Mouse (Mus musculus) forebrain, embryonic 11.5 days (tissue): ENCODE results near the gene Ccdc150. TPM values are rescaled to one million over a fixed set of nuclear protein-coding genes. Genes with fewer than 3 reads are reported as not detected.

ENCODE experiments used
- ATAC-seq: fragments of 200-750 bp; cut with Nextera tagmentation; replicated peaks from 2 replicates; pipeline ENCODE4 v1.8.0; 2017; ENCODE audit warnings: moderate TSS enrichment; ENCODE audit not compliant: low FRiP score
- DNase-seq: peaks from one replicate; pipeline ENCODE4 v3.0.0-alpha.2; 2017; ENCODE audit warnings: low spot score
- H3K27ac ChIP-seq: fragments of 300-500 bp; sonication (generic); 2 replicates; pipeline ENCODE4 v1.5.1; 2014; ENCODE audit warnings: low read depth, low read length
- H3K27me3 ChIP-seq: fragments of 300-500 bp; sonication (generic); 2 replicates; pipeline ENCODE4 v1.6.1; 2014; ENCODE audit warnings: mild to moderate bottlenecking, low read length, mixed read lengths; ENCODE audit not compliant: control insufficient read depth, insufficient read depth
- H3K36me3 ChIP-seq: fragments of 300-500 bp; sonication (generic); 2 replicates; pipeline ENCODE4 v1.6.1; 2014; ENCODE audit warnings: mild to moderate bottlenecking, low read length, moderate library complexity, mixed read lengths; ENCODE audit not compliant: control insufficient read depth, insufficient read depth
- H3K4me1 ChIP-seq: fragments of 300-500 bp; sonication (generic); replicated peaks from 2 replicates; pipeline ENCODE4 v1.6.1; 2014; ENCODE audit warnings: low read length, mixed read lengths; ENCODE audit not compliant: control insufficient read depth, insufficient read depth
- H3K4me2 ChIP-seq: fragments of 300-500 bp; sonication (generic); 2 replicates; pipeline ENCODE4 v1.6.1; 2014; ENCODE audit warnings: low read depth, mild to moderate bottlenecking, low read length, moderate library complexity, mixed read lengths; ENCODE audit not compliant: severe bottlenecking
- H3K4me3 ChIP-seq: fragments of 300-500 bp; sonication (generic); 2 replicates; pipeline ENCODE4 v1.5.1; 2014; ENCODE audit warnings: low read depth, low read length
- H3K9ac ChIP-seq: fragments of 300-500 bp; sonication (generic); 2 replicates; pipeline ENCODE4 v1.6.1; 2014; ENCODE audit warnings: low read length
- H3K9me3 ChIP-seq: fragments of 300-500 bp; sonication (generic); 2 replicates; pipeline ENCODE4 v1.6.1; 2016; ENCODE audit warnings: low read length, mixed read lengths; ENCODE audit not compliant: control insufficient read depth
- polyA plus RNA-seq: library from polyadenylated mRNA; unstranded; fragments of >200 nt; fragmentation: Nextera tagmentation; extraction: Ambion mirVana; gene quantifications from 2 replicates; pipeline ENCODE4 v1.2.1, GENCODE M21; 2014

Ccdc150 gene
- polyA plus RNA-seq, 1 experiment from 2014 or later = 1.1 TPM

DNA sequence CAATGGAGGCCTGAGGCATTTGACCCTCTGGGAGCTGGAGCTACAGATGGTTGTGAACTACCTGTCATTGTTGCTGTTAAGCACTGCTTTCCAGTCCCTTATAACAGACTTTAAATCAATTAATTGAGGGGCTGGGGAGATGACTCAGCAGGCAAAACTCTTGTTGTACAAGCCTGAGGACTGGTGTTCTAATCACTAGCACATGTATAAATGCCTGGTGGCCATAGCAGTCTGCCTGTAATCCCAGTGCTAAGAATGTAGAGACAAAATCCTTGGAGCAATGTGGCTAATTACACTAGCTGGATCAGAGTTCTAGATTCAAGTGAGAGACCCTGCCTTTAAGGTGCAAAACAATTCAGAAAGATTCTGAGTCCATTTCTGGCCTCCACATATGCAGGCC lies 152.3 kb downstream of the Ccdc150 start:
- Histone ChIP-seq H3K4me3 (no peak overlapping the region), H3K9ac (no peak overlapping the region), H3K27ac (no peak overlapping the region), H3K36me3 (no peaks in the 10 kb centered on the region; the same call in 1 of the 2 replicates), H3K4me2 (no peak overlapping the region), H3K27me3 (no peaks in the 10 kb centered on the region), H3K4me1 (no peaks in the 10 kb centered on the region), H3K9me3 (no peaks in the 10 kb centered on the region)
- DNase-seq (no peak), ATAC-seq (no peak)

Other genes starting within 250 kb of the Ccdc150 start
- 2.3 and 2.9 TPM in 2 replicates for gene Hecw2, start 55.5 kb upstream of the Ccdc150 start, polyA plus RNA-seq
- 35.9 and 37.5 TPM in 2 replicates for gene Gtf3c3, start 188.3 kb downstream of the Ccdc150 start, polyA plus RNA-seq